Mouse (Mus musculus): ENCODE results near the gene Kcnt2. TPM values are rescaled to one million over a fixed set of nuclear protein-coding genes. Genes with fewer than 3 reads are reported as not detected.
A peak's percentile ranks its signal among the peaks of the same experiment; 100 is the strongest.

Kcnt2 gene
- polyA plus RNA-seq (2016; fragmentation: Nextera tagmentation; extraction: Ambion mirVana): 2.2 and 2.3 TPM in 2 replicates

- Histone ChIP-seq H3K27me3 (replicated peaks) (no peaks in the 10 kb centered on the region), H3K36me3 (no peaks in the 10 kb centered on the region), H3K4me1 (no peaks in the 10 kb centered on the region), H3K27ac (no peak within 1 kb of the TSS), H3K9ac (peak within 1 kb of the TSS; percentile 63), H3K9me3 (no peaks in the 10 kb centered on the region), H3K4me3 (peak within 1 kb of the TSS; percentile 55), H3K4me2 (replicated peaks) (peak within 1 kb of the TSS; percentile 77)
- whole genome bisulfite sequencing: under 1% methylated on average over 21 of the region's 21 CpGs
- ATAC-seq (ENCODE audit: low FRiP score, low read depth): peak; percentile 74
Observed at GRCm38 (mm10) chr1:140245876-140246597, at the start of gene Kcnt2. Gene Kcnt2, plus strand, starts transcription at chr1:140246158.

GRCm38 (mm10) chr1:140205329-140205728 lies 40.6 kb upstream of the Kcnt2 start:
- WGBS: 90% methylated on average over 2 of the region's 2 CpGs
- H3K4me3 ChIP-seq: no peak overlapping the region
- H3K36me3 ChIP-seq: no peaks in the 10 kb centered on the region
- no peak for ATAC-seq (ENCODE audit: low FRiP score, low read depth)
- H3K4me1 ChIP-seq: no peaks in the 10 kb centered on the region
- H3K9ac ChIP-seq: no peak overlapping the region
- no peak overlapping the region for H3K4me2 ChIP-seq (replicated peaks)
- H3K9me3 ChIP-seq: no peaks in the 10 kb centered on the region
- no peak overlapping the region for H3K27ac ChIP-seq
- H3K27me3 ChIP-seq (replicated peaks): no peaks in the 10 kb centered on the region

DNA sequence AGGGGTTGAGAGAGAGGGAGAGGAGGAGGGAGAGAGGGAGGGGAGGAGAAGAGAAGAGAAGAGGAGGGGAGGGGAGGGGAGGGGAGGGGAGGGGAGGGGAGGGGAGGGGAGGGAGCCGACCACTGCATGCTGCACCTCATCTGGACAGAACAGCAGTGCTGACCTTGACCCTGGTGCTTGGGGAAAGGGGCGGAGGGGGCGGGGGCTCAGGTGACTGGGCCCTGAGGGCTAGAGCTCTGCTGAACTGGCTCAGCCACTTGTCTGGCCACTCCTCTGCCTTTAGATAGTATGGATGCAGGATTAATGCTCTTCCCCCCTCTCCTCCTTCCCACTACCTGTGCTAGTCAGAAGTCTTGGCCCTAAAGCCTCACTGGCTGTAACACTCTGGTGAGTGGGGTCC lies 20.7 kb upstream of the Kcnt2 start:
- H3K4me2 ChIP-seq (replicated peaks): no peak overlapping the region
- WGBS: 55% methylated on average over 2 of the region's 3 CpGs
- H3K4me3 ChIP-seq: no peak overlapping the region
- no peak overlapping the region for H3K9ac ChIP-seq
- no peaks in the 10 kb centered on the region for H3K9me3 ChIP-seq
- H3K36me3 ChIP-seq: no peaks in the 10 kb centered on the region
- H3K27me3 ChIP-seq (replicated peaks): no peaks in the 10 kb centered on the region
- ATAC-seq (ENCODE audit: low FRiP score, low read depth): no peak
- no peak overlapping the region for H3K27ac ChIP-seq
- H3K4me1 ChIP-seq: no peaks in the 10 kb centered on the region

DNA sequence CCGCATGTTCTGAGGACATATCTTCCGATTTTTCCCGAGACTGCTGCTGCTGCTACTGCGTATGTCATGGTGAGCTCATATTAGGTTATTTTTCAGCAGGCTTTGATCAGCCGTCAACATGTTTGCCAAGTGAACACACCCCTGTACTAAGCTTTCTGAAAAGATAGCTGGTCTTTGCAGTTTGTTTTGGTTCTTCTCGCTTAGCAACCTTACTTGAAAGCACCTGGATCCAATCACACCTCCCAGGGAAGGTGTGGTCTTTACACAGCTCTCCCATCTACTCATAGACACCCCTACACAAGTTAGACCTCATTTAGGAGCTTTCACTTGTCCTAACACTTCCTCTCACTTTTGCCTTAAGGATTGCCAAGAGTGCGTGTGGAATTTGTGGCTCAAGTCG lies 19.3 kb upstream of the Kcnt2 start:
- 84% methylated on average over 8 of the region's 8 CpGs for WGBS
- H3K27me3 ChIP-seq (replicated peaks): no peaks in the 10 kb centered on the region
- H3K9me3 ChIP-seq: no peaks in the 10 kb centered on the region
- H3K4me3 ChIP-seq: no peak overlapping the region
- H3K4me2 ChIP-seq (replicated peaks): no peak overlapping the region
- no peaks in the 10 kb centered on the region for H3K4me1 ChIP-seq
- no peak overlapping the region for H3K27ac ChIP-seq
- no peak overlapping the region for H3K9ac ChIP-seq
- H3K36me3 ChIP-seq: no peaks in the 10 kb centered on the region
- ATAC-seq (ENCODE audit: low FRiP score, low read depth): no peak

DNA sequence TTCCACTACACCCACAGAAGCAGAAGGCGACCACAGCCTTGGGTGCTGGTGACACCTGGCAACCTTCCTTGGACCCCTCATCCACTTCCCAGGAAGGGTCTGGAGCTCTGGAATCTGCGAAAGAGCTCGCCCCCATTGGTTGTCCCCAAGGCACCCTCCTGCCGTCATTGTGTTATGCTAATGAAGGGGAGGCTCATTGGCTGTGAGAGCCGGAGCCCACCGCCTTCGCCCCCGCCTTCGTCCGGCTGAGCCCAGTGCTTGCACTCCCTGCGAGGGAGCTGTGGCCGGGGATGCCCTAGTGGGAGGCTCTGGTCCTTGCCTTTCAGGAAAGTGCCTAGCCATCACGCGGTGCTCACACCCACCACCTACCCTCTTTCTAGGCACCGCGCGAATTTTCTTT lies 493 bp upstream of the Kcnt2 start:
- ATAC-seq (ENCODE audit: low FRiP score, low read depth): peak; percentile 100
- H3K27me3 ChIP-seq (replicated peaks): no peaks in the 10 kb centered on the region
- WGBS: 0% methylated on average over 17 of the region's 17 CpGs
- no peaks in the 10 kb centered on the region for H3K9me3 ChIP-seq
- H3K4me2 ChIP-seq (replicated peaks): peak overlapping the region; percentile 77
- peak overlapping the region; percentile 63 for H3K9ac ChIP-seq
- H3K36me3 ChIP-seq: no peaks in the 10 kb centered on the region
- H3K27ac ChIP-seq: no peak overlapping the region
- no peaks in the 10 kb centered on the region for H3K4me1 ChIP-seq
- peak overlapping the region; percentile 55 for H3K4me3 ChIP-seq

DNA sequence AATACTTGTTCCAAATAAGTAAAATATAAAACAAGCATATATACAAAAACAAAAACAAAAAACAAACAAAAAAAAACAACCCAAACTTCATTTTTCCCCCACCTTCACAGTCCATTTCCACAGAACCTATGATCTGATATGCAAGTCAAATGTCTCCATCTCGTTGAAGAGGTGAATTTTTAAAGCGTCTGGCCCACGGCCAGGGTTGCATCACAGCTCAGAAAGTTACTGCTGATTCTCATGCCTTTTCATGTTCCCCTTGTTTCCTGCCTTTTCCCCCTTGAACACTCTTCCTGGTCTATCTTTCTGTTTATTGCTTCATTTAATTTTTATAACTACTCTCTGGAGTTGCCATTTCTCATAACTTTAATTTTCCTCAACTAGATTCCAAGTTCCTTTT lies 18.7 kb downstream of the Kcnt2 start:
- Histone ChIP-seq H3K36me3 (no peaks in the 10 kb centered on the region), H3K4me3 (no peak overlapping the region), H3K27me3 (replicated peaks) (no peaks in the 10 kb centered on the region), H3K9ac (no peak overlapping the region), H3K27ac (no peak overlapping the region), H3K4me1 (no peaks in the 10 kb centered on the region), H3K9me3 (no peaks in the 10 kb centered on the region), H3K4me2 (replicated peaks) (no peak overlapping the region)
- WGBS: 81% methylated on average over 3 of the region's 3 CpGs
- ATAC-seq (ENCODE audit: low FRiP score, low read depth): no peak

DNA sequence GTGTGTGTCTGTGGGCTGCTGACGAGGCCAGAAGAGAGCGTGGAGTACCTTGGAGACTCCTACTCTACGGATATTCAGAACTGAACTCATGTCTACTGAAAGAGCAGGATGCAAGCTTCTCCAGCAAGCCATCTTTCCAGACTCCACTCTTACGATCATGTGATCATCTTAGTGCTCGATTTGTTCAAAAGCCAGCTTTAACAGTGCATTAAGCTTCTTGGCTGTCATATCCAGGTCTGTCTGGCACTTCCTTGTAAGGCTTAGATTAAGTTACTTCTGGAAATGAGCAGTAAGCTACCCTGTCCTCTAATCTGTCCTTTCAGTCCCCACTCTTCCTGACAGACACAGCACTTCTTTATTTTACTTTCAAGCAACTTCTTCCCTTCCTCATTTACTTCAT lies 20.1 kb downstream of the Kcnt2 start:
- no peak overlapping the region for H3K4me3 ChIP-seq
- H3K9me3 ChIP-seq: no peaks in the 10 kb centered on the region
- WGBS: 76% methylated on average over 5 of the region's 5 CpGs
- no peak overlapping the region for H3K4me2 ChIP-seq (replicated peaks)
- no peak overlapping the region for H3K27ac ChIP-seq
- H3K4me1 ChIP-seq: no peaks in the 10 kb centered on the region
- no peak overlapping the region for H3K9ac ChIP-seq
- no peak for ATAC-seq (ENCODE audit: low FRiP score, low read depth)
- no peaks in the 10 kb centered on the region for H3K36me3 ChIP-seq
- H3K27me3 ChIP-seq (replicated peaks): no peaks in the 10 kb centered on the region

DNA sequence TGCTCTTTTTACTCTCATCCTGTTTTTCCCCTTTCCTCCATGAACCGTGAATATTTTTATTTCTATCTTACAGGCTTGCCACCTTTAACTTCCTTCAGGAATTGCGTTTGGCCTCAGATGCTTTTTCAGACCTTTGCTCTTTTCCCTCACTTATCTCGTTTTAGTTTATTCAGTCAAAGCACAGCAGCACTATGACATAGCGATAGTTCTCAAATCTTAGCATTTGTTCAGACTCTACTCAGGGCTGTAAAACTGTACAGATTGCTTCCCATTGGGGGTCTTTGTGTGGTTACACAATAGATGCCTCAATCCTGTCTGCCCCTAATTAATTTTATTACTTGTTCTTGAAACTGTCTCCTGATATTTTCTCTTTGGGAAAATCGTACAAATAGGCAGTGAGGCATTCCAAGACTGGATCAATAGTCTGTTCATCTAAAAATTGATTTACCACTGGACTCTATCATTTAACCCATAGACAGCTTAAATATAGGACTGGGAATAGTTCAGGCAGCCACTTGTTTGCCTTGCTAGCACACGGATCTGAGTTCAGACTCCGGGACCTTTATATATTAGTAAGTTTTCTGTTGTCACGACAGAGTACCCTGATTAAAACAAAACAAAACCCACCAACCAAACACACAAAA lies 20.8 kb downstream of the Kcnt2 start:
- no peaks in the 10 kb centered on the region for H3K9me3 ChIP-seq
- no peaks in the 10 kb centered on the region for H3K27me3 ChIP-seq (replicated peaks)
- no peak overlapping the region for H3K4me2 ChIP-seq (replicated peaks)
- H3K4me3 ChIP-seq: no peak overlapping the region
- no peaks in the 10 kb centered on the region for H3K4me1 ChIP-seq
- H3K27ac ChIP-seq: no peak overlapping the region
- ATAC-seq (ENCODE audit: low FRiP score, low read depth): peak; percentile 44; the same call in 1 of the 2 replicates
- no peak overlapping the region for H3K9ac ChIP-seq
- H3K36me3 ChIP-seq: no peaks in the 10 kb centered on the region
- 30% methylated on average over 8 of the region's 8 CpGs for WGBS

DNA sequence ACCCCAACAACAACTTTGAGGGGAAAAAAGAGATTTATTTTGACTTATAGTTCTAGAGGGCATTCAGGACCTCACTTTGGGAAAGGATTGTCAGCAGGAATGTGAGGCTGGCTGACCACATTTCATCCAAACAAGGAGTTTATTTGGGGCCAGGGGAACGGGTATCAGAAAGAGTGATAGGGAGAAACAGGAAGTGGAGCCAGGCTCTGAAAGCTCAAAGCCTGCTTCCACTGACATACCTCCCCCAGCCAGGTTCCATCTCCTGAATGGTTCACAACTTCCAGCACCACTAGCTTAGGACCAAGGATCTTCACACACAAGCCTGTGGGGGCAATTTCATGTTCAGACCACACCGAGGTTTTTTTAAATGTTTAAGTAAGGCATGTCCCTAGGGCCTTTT lies 21.3 kb downstream of the Kcnt2 start:
- Histone ChIP-seq H3K4me1 (no peaks in the 10 kb centered on the region), H3K4me2 (replicated peaks) (no peak overlapping the region), H3K9ac (no peak overlapping the region), H3K9me3 (no peaks in the 10 kb centered on the region), H3K4me3 (no peak overlapping the region), H3K36me3 (no peaks in the 10 kb centered on the region), H3K27ac (no peak overlapping the region), H3K27me3 (replicated peaks) (no peaks in the 10 kb centered on the region)
- 41% methylated on average over 2 of the region's 2 CpGs for WGBS
- ATAC-seq (ENCODE audit: low FRiP score, low read depth): no peak; the same call in 1 of the 2 replicates

GRCm38 (mm10) chr1:140273624-140274023 lies 27.7 kb downstream of the Kcnt2 start:
- Histone ChIP-seq H3K4me1 (no peaks in the 10 kb centered on the region), H3K9me3 (no peaks in the 10 kb centered on the region), H3K9ac (no peak overlapping the region), H3K27ac (no peak overlapping the region), H3K4me2 (replicated peaks) (no peak overlapping the region), H3K36me3 (no peaks in the 10 kb centered on the region), H3K27me3 (replicated peaks) (no peaks in the 10 kb centered on the region), H3K4me3 (no peak overlapping the region)
- 88% methylated on average over 3 of the region's 3 CpGs for WGBS
- no peak for ATAC-seq (ENCODE audit: low FRiP score, low read depth)

DNA sequence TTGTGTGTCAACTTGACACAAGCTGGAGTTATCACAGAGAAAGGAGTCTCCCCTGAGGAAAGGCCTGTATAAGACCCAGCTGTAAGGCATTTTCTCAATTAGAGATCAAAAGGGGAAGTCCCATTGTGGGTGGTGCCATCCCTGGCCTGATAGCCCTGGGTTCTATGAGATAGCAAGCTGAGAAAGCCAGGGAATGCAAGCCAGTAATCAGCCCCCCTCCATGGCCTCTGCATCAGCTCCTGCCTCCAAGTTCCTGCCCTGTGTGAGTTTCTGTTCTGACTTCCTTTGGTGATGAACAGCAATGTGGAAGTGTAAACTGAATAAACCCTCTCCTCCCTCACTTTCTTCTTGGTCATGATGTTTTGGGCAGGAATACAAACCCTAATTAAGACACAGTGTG lies 29.9 kb downstream of the Kcnt2 start:
- ATAC-seq (ENCODE audit: low FRiP score, low read depth): no peak
- H3K4me2 ChIP-seq (replicated peaks): no peak overlapping the region
- H3K27me3 ChIP-seq (replicated peaks): no peaks in the 10 kb centered on the region
- H3K27ac ChIP-seq: no peak overlapping the region
- H3K36me3 ChIP-seq: no peaks in the 10 kb centered on the region
- no peak overlapping the region for H3K4me3 ChIP-seq
- H3K4me1 ChIP-seq: no peaks in the 10 kb centered on the region
- H3K9me3 ChIP-seq: no peaks in the 10 kb centered on the region
- no peak overlapping the region for H3K9ac ChIP-seq

DNA sequence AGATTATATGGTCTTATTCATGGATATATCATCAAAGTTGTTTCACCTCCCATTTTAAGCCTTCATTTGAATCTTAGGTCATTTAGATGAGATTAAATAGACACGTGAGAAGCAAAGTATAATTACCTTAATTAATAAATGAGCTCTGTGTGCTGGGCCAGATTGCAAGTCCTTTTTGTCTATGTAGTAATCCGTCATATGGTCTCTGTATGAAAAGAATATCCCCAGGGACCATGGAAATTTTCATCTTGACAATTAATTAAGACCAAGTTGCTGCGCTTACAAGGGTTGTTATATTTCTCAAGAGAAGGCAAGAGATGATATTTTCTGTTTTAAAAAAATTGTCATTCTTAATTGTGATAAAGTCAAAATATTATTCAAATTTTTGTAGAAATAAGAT lies 47.2 kb downstream of the Kcnt2 start:
- H3K9ac ChIP-seq: no peak overlapping the region
- WGBS: 70% methylated on average over 3 of the region's 3 CpGs
- no peak overlapping the region for H3K27ac ChIP-seq
- no peaks in the 10 kb centered on the region for H3K9me3 ChIP-seq
- no peaks in the 10 kb centered on the region for H3K4me1 ChIP-seq
- H3K36me3 ChIP-seq: no peaks in the 10 kb centered on the region
- H3K4me2 ChIP-seq (replicated peaks): no peak overlapping the region
- no peak for ATAC-seq (ENCODE audit: low FRiP score, low read depth)
- H3K27me3 ChIP-seq (replicated peaks): no peaks in the 10 kb centered on the region
- no peak overlapping the region for H3K4me3 ChIP-seq

- H3K9me3 ChIP-seq: no peaks in the 10 kb centered on the region
- no peaks in the 10 kb centered on the region for H3K4me1 ChIP-seq
- no peaks in the 10 kb centered on the region for H3K36me3 ChIP-seq
- H3K9ac ChIP-seq: no peak overlapping the region
- H3K4me2 ChIP-seq (replicated peaks): no peak overlapping the region
- no peaks in the 10 kb centered on the region for H3K27me3 ChIP-seq (replicated peaks)
- no peak overlapping the region for H3K4me3 ChIP-seq
- no peak for ATAC-seq (ENCODE audit: low FRiP score, low read depth)
- no peak overlapping the region for H3K27ac ChIP-seq
Observed at GRCm38 (mm10) chr1:140295482-140295881, 49.5 kb downstream of the Kcnt2 start.

Measured in neural tube, embryonic 12.5 days (tissue).